Mouse (Mus musculus): ENCODE measurements around the gene Etv6. TPM values are rescaled to one million over a fixed set of nuclear protein-coding genes. Genes with fewer than 3 reads are reported as not detected.

Etv6 gene
- total and polyA plus RNA-seq, 2 experiments: 4.1 to 8.6 TPM

GRCm38 (mm10) chr6:134152539-134152938 lies 117.0 kb downstream of the Etv6 start:
- Histone ChIP-seq H3K4me1 (ENCODE audit: control insufficient read depth, insufficient read depth, low read length) (peaks cover 4% of the 10 kb centered on the region), H3K27ac (replicated peaks; ENCODE audit: insufficient read depth, low read depth, low read length) (peak overlapping the region; percentile 15), H3K36me3 (ENCODE audit: control insufficient read depth, insufficient read depth, low read length) (0 out of 2 replicates have a peak, but pooled peaks cover 3% of the 10 kb centered on the region)

DNA sequence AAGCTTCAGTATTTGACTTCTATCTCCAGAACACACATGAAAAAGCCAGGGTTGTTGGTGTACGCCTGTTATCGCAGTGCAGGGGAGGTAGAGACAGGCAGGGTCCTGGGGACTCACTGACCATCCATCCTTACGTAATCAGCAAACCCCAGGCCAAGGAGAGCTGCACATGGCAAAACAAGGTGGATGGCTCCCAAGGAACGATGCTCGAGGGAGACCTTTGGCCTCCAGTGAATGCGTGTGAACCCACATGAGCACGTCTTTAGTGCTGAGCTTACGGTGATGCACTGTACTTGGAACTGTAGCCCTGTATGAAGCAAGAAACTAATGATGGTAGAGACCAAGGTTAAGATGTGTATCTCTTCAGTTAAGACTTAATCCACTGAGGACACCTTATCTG lies 119.2 kb downstream of the Etv6 start:
- Histone ChIP-seq H3K9ac (ENCODE audit: low read depth, low read length) (no peak overlapping the region), H3K36me3 (ENCODE audit: control insufficient read depth, insufficient read depth, low read length) (0 out of 2 replicates have a peak, but pooled peaks cover 3% of the 10 kb centered on the region), H3K4me1 (ENCODE audit: control insufficient read depth, insufficient read depth, low read length) (peaks cover 6% of the 10 kb centered on the region), H3K27ac (replicated peaks; ENCODE audit: insufficient read depth, low read depth, low read length) (no peak overlapping the region), H3K79me2 (ENCODE audit: control insufficient read depth, insufficient read depth, low read length) (peaks cover 4% of the 10 kb centered on the region; the same call in 1 of the 2 replicates), H3K4me3 (ENCODE audit: insufficient read depth, low read depth, low read length) (no peak overlapping the region), H3K27me3 (ENCODE audit: control insufficient read depth, insufficient read depth, low read length) (no peaks in the 10 kb centered on the region)
- no peak for TF ChIP-seq POLR2A (IDR thresholded peaks at IDR 0.05; ENCODE audit: extremely low read depth, insufficient read depth, low read length)
- no peak for TF ChIP-seq CTCF (IDR thresholded peaks at IDR 0.05; ENCODE audit: low read depth, low read length)
- no peak for DNase-seq (ENCODE audit: extremely low read depth, low read depth, low spot score)
- 91% methylated on average over 8 of the region's 8 CpGs for WGBS

More at GRCm38 (mm10) chr6:134152539-134152938, 117.0 kb downstream of the Etv6 start:
- no peak overlapping the region for H3K9ac ChIP-seq (ENCODE audit: low read depth, low read length)
- H3K79me2 ChIP-seq (ENCODE audit: control insufficient read depth, insufficient read depth, low read length): peaks cover 8% of the 10 kb centered on the region; the same call in 1 of the 2 replicates
- no peak overlapping the region for H3K4me3 ChIP-seq (ENCODE audit: insufficient read depth, low read depth, low read length)
- no peak for TF ChIP-seq POLR2A (IDR thresholded peaks at IDR 0.05; ENCODE audit: extremely low read depth, insufficient read depth, low read length)
- no peak for TF ChIP-seq CTCF (IDR thresholded peaks at IDR 0.05; ENCODE audit: low read depth, low read length)
- no peak for DNase-seq (ENCODE audit: extremely low read depth, low read depth, low spot score)
- H3K27me3 ChIP-seq (ENCODE audit: control insufficient read depth, insufficient read depth, low read length): no peaks in the 10 kb centered on the region
- 80% methylated on average over 6 of the region's 6 CpGs for WGBS

- H3K27ac ChIP-seq (replicated peaks; ENCODE audit: insufficient read depth, low read depth, low read length): no peak overlapping the region
- DNase-seq (ENCODE audit: extremely low read depth, low read depth, low spot score): no peak
- H3K79me2 ChIP-seq (ENCODE audit: control insufficient read depth, insufficient read depth, low read length): no peaks in the 10 kb centered on the region; the same call in 1 of the 2 replicates
- no peak overlapping the region for H3K4me3 ChIP-seq (ENCODE audit: insufficient read depth, low read depth, low read length)
- 76% methylated on average over 8 of the region's 8 CpGs for WGBS
- TF ChIP-seq POLR2A (IDR thresholded peaks at IDR 0.05; ENCODE audit: extremely low read depth, insufficient read depth, low read length): no peak
- TF ChIP-seq CTCF (IDR thresholded peaks at IDR 0.05; ENCODE audit: low read depth, low read length): no peak
- no peak overlapping the region for H3K9ac ChIP-seq (ENCODE audit: low read depth, low read length)
- H3K36me3 ChIP-seq (ENCODE audit: control insufficient read depth, insufficient read depth, low read length): 0 out of 2 replicates have a peak, but pooled peaks cover 3% of the 10 kb centered on the region
- H3K27me3 ChIP-seq (ENCODE audit: control insufficient read depth, insufficient read depth, low read length): no peaks in the 10 kb centered on the region
- H3K4me1 ChIP-seq (ENCODE audit: control insufficient read depth, insufficient read depth, low read length): peaks cover 13% of the 10 kb centered on the region
These were observed 120.6 kb downstream of the Etv6 start for GRCm38 (mm10) chr6:134155900-134156623.

- 68% methylated on average over 6 of the region's 6 CpGs for WGBS
- no peak overlapping the region for H3K27ac ChIP-seq (replicated peaks; ENCODE audit: insufficient read depth, low read depth, low read length)
- no peak for TF ChIP-seq POLR2A (IDR thresholded peaks at IDR 0.05; ENCODE audit: extremely low read depth, insufficient read depth, low read length)
- TF ChIP-seq CTCF (IDR thresholded peaks at IDR 0.05; ENCODE audit: low read depth, low read length): no peak
These were observed 122.1 kb downstream of the Etv6 start for GRCm38 (mm10) chr6:134157533-134158115.

GRCm38 (mm10) chr6:134158201-134158600 lies 122.7 kb downstream of the Etv6 start:
- H3K9ac ChIP-seq (ENCODE audit: low read depth, low read length): no peak overlapping the region
- H3K79me2 ChIP-seq (ENCODE audit: control insufficient read depth, insufficient read depth, low read length): peaks cover 7% of the 10 kb centered on the region; the same call in 1 of the 2 replicates
- no peak for DNase-seq (ENCODE audit: extremely low read depth, low read depth, low spot score)
- H3K36me3 ChIP-seq (ENCODE audit: control insufficient read depth, insufficient read depth, low read length): 0 out of 2 replicates have a peak, but pooled peaks cover 3% of the 10 kb centered on the region
- 74% methylated on average over 2 of the region's 2 CpGs for WGBS
- no peak overlapping the region for H3K4me3 ChIP-seq (ENCODE audit: insufficient read depth, low read depth, low read length)
- peaks cover 23% of the 10 kb centered on the region for H3K4me1 ChIP-seq (ENCODE audit: control insufficient read depth, insufficient read depth, low read length)
- no peak for TF ChIP-seq POLR2A (IDR thresholded peaks at IDR 0.05; ENCODE audit: extremely low read depth, insufficient read depth, low read length)
- no peak for TF ChIP-seq CTCF (IDR thresholded peaks at IDR 0.05; ENCODE audit: low read depth, low read length)
- no peaks in the 10 kb centered on the region for H3K27me3 ChIP-seq (ENCODE audit: control insufficient read depth, insufficient read depth, low read length)
- H3K27ac ChIP-seq (replicated peaks; ENCODE audit: insufficient read depth, low read depth, low read length): no peak overlapping the region

More at GRCm38 (mm10) chr6:134157533-134158115, 122.1 kb downstream of the Etv6 start:
- DNase-seq (ENCODE audit: extremely low read depth, low read depth, low spot score): no peak
- H3K9ac ChIP-seq (ENCODE audit: low read depth, low read length): no peak overlapping the region
- H3K4me3 ChIP-seq (ENCODE audit: insufficient read depth, low read depth, low read length): no peak overlapping the region
- peaks cover 20% of the 10 kb centered on the region for H3K4me1 ChIP-seq (ENCODE audit: control insufficient read depth, insufficient read depth, low read length)
- 0 out of 2 replicates have a peak, but pooled peaks cover 3% of the 10 kb centered on the region for H3K36me3 ChIP-seq (ENCODE audit: control insufficient read depth, insufficient read depth, low read length)
- H3K27me3 ChIP-seq (ENCODE audit: control insufficient read depth, insufficient read depth, low read length): no peaks in the 10 kb centered on the region
- peaks cover 3% of the 10 kb centered on the region; the same call in 1 of the 2 replicates for H3K79me2 ChIP-seq (ENCODE audit: control insufficient read depth, insufficient read depth, low read length)
